Mouse (Mus musculus) spleen, adult 12 weeks (tissue): ENCODE measurements around the gene Olfr464.
A peak's percentile ranks its signal among the peaks of the same experiment; 100 is the strongest.
"Not testable (repeated sequence)": the region's sequence is repeated elsewhere in the genome, so short reads cannot be mapped to it uniquely, and the experiment has no call there.

Experiments used
- DNase-seq: peaks from one replicate; pipeline ENCODE4 v3.0.0; 2022; ENCODE audit warnings: low spot score

Gene Olfr464

DNA sequence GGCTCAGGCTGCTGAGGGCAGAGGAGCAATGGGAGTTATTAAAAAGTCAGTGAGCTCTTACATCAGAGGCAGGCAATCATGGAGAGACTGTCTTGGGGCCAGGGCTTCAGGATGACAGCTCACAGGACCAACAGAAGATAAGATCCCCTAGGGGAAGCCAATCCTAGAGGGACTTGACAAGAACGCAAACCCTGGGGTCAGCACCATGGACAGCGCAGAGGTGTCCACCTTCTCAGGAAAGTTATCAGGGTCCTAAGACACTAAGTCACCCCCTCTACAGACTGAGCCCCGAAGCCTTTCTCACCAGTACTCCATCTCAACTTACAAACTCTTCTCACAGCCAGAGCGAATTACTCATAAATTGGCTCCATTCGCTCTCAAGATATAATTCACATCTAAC lies at the start of gene Olfr464:
TSS of gene Olfr464 (minus strand) at position 2 of the 400 bp plus-strand sequence.
- DNase-seq: no peak

DNA sequence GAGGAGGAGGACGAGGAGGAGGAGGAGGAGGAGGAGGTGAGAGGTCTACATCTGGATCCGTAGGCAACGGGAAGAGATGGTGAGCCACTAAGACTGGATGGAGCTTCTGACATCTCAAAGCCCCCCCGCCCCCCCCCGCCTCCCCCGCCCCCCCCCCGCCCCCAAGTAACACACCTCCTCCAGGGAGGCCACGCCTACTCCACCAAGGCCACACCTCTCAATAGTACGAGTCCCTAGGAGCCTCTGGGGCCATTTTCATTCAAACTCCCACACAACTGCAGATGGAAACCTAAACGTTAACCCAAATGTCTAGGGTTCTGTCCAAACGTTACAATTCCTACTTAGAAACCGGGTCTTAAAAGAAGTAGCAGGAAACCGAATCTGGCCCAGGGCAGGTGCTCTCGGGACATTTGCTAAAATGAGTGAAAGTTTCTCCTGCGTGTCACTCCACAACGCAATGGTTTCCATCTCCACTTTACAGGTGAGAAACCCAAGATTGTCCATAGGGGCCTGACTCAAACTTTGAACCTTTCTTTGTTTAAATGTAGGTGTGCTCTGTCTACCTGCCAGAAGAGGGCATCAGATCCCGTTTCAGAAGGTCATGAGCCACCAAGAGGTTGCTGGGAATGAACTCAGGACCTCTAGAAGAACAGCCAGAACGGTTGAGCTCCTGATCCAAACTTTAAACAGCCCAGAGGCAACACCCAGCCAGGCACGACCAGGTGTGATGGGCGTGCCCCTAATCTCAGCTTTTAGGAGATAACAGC lies 47.8 kb upstream of the Olfr464 start:
- DNase-seq: no peak

GRCm38 (mm10) chr11:87967692-87968289 lies 47.0 kb upstream of the Olfr464 start:
- peak; percentile 74 for DNase-seq

DNA sequence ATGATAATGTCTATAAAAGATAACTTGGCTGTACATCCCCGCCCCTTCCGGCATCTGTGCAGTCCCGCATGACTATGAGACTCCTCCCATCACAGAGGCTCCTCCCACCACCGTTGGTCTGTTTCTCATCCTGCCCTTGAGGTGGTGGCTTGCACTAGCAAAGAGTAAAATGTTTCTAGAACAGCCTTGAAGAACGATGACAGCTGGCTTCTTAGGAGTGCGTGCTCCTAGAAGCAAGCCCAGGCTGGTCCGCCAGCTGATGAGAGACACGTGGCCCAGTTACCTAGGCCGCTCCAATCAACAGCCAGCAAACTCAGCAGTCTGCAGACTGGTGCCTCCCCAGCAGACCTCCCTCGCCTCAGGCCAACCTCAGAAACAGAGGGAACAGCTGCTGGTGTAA lies 45.4 kb upstream of the Olfr464 start:
- DNase-seq: no peak

DNA sequence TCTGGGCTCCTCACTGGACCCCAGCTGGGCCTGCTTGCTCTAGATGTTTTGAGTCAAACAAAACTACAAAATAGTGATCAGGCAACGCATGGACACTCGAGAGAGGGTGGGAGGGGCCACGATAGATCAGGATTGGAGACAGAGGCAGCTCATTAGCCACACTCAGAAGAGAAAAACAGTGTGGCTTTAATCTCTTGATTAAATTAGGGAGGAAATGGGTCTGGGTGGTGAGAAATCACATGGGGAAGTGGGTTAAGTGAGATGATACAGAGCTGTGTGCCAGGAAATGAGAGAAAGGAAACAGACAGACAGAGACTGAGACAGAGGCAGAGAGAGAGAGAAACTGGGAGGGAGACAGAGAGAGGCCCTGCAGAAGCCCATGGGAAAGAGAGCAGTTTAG lies 44.5 kb upstream of the Olfr464 start:
- no peak for DNase-seq

DNA sequence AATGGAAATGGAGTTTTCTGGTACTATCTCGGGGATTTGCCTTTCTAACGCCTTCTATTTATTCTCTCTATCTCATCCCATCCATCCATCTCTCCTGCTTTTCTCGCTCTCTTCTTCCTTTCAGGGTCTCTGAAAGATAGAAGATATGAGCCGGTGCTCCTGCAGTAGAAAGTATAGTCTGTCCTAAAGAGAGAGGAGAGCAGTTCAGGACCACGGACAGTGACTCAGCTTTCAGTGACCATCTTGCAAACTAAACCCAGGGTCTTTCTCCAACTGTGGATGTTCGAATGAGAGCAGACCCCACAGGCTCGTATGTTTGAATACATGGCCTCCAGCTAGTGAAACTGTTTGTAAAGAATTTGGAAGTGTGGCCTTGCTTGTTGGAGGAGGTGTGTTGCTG lies 36.3 kb upstream of the Olfr464 start:
- no peak for DNase-seq

DNA sequence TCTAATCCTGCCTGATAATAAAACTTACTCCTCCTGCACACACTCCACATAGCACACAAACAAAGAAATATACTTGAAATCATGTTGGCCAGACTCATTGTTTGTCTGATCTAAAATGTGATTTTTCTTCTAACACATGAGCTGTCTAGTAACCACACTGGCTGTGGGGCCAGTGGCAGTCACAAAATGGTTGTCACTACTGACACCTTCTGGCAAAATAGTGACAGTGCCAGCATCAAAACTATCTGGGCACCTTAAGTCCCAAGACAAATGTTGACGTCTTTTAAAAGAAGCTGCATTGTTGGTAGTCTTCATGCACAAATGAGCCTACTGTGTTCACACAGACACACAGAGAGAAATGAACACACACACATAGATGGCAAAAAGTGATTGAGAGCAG lies 34.4 kb upstream of the Olfr464 start:
- no peak for DNase-seq

GRCm38 (mm10) chr11:87949990-87950389 lies 29.2 kb upstream of the Olfr464 start:
- DNase-seq: no peak

GRCm38 (mm10) chr11:87935467-87935866 lies 14.7 kb upstream of the Olfr464 start:
- no peak for DNase-seq

DNA sequence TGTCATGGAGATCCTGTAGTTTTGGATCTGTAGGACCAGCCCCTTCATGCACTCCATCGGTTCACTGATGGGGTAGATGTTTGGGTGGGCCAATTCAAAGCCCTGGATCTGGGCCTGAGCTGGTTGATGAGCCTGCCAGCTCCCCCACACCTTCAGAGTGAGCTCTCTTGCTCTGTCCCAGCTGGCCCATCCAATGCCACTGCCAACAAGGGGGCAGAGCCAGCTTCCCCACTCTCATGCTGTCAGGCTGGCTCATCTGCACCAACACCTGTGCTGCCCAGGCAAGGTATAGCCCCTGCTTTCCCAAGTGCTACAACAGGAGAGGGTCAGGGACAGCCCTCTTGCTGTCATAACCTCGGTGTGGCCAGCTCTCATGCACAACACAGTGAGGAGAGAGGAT lies 13.0 kb upstream of the Olfr464 start:
- no peak for DNase-seq

DNA sequence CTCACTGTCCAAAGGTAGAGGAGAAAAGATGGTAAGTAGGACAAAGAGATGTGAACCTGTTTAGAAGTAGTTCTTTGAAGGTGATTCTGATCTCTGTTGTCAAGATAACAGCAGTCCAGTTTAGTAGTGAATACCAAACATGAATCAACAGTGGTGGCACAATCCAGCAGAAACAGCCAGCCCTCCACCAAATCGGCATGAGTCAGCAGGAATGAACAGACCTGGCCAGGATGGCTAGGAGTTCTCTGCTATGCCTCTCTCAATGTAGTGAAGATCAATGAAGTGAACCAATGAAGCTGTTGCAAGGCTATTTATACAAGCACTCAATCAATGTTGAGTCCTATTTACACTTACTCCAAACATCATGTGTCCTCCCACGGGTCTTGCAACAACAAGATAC lies 9.6 kb upstream of the Olfr464 start:
- no peak for DNase-seq

GRCm38 (mm10) chr11:87920301-87920700 lies 466 bp downstream of the Olfr464 start:
- no peak for DNase-seq

GRCm38 (mm10) chr11:87916005-87916404 lies 4.8 kb downstream of the Olfr464 start:
- DNase-seq: no peak

DNA sequence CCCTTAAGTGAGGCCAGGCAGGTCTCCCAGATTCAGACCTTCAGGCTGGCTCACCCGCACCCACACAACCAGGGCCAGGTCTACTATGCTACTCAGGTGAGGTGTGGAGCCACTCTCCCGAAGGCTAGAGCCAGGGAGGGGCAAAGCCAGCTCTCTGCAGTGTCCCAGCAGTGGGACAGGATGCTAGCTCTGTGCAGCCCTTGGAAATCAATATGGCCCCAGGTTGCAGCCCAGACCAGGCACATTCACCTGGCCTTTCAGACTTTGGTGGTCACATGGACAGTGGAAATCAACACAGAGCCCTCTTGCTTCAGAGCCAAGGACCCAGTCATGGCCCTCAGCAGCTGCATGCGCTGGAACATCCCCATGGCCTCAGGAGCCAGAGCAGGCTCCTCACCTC lies 16.4 kb downstream of the Olfr464 start:
- DNase-seq: no peak

DNA sequence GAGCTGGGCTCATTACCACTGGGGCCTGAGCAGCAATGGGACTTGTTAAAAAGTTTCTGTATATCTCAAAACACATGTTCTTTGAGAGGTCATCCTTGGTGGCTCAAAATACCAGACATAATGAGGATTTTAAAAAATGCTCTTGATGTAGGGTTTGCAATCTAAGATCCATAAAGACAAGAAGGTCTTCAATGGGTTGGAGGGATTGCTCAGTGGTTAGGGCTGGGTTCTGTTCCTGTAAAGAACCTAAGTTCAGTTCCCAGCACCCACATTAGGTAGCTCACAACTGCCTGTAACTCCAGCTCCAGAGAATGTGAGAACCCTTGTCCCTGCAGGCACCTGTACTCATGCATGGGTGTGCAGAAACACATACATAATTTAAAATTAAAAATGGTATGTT lies 23.5 kb downstream of the Olfr464 start, which contains the start of gene Olfr463:
TSS of gene Olfr463 (minus strand) at position 101 of the 400 bp plus-strand sequence.
- DNase-seq: no peak

- no peak for DNase-seq
These were observed 28.6 kb downstream of the Olfr464 start, which contains the start of gene Olfr462 for GRCm38 (mm10) chr11:87892168-87892567. Gene Olfr462 (minus strand): TSS chr11:87892268.

DNA sequence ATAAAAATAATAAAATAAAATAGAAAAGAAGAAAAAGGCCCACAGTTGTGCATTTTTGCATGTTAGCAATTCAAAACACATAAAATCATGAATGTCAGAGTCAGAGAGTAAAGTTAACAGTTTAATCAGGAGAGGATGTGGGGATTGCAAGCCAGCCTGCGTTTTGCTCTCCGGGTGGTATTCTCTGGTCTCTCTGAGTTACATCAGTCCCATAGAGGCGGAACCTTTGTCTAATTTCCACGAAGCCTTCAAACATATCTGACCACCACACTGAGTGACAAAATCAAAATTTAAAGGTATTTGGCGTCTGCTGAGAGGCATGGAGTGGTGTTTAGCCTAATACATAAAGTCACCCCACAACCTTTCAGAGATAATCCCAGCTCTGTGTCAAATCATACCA lies 35.9 kb downstream of the Olfr464 start:
- no peak for DNase-seq

DNA sequence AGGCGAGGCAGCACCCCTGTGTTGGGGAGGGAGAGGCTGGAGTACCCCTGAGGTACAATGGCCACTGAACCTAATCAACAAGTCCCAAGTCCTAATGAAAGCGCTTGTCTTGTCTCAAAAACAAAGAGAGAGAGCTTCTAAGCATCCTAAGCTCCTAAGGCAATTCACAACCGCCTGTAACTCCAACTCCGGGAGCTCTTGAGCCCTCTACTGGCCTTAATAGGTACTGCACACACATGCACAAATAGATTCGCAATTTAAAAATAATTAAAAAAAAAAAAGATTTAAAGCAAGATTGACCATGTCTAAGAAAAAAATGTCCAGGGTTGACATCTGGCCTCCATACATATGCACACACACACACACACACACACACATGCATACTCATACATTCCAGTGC lies 37.3 kb downstream of the Olfr464 start:
- no peak for DNase-seq

DNA sequence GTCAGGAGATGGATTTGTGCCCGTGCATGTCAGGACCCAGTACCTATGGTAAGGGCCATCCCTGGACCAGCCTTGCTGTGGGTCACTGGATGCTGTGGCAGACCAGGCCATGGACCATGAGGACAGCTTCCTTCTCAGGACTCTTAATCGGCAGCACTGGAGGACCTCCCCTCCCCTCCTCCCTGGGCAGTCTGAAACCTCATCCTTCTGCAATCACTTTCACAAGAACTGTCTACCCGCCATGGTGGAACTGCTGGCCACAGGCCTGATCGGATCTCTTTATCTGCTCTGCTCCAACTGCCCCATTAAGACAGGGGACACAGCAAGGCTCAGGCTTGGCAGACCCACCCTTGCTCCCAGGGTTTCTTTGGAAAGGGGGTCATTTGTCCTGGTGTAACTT lies 39.1 kb downstream of the Olfr464 start:
- no peak for DNase-seq

GRCm38 (mm10) chr11:87879826-87880225 lies 40.9 kb downstream of the Olfr464 start:
- DNase-seq: no peak

GRCm38 (mm10) chr11:87875436-87875835 lies 45.3 kb downstream of the Olfr464 start, which contains the start of gene Epx:
Gene Epx (minus strand): TSS chr11:87875536.
- DNase-seq: no peak

DNA sequence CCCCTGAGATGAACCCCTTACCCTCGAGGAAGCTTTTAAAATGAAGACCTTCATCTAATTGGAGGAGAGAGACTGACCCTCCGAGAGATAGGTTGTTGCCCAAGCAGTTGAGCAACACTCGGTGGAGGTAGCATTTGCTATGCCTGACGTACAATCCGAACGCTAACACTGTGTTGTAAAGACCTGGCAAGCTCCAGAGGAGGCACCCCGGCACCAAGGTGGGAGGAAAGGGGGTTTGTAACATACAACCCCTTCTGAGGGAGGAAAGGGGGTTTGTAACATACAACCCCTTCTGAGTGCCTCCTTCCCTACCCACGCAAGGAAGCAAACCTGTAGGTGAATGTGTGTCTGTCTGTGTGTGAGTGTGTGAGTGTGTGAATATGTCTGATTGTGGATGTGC lies 49.0 kb downstream of the Olfr464 start:
- DNase-seq: no peak

- DNase-seq: no peak
These were observed 50.7 kb downstream of the Olfr464 start for GRCm38 (mm10) chr11:87870096-87870495.

GRCm38 (mm10) chr11:87866891-87867290 lies 53.9 kb downstream of the Olfr464 start:
- not testable (repeated sequence) for DNase-seq
